Mouse (Mus musculus): ENCODE results near the gene Golga4. TPM values are rescaled to one million over a fixed set of nuclear protein-coding genes. Genes with fewer than 3 reads are reported as not detected.

Gene Golga4
- total RNA-seq, 2 experiments from 2014 or later, result 385 to 446 TPM

DNA sequence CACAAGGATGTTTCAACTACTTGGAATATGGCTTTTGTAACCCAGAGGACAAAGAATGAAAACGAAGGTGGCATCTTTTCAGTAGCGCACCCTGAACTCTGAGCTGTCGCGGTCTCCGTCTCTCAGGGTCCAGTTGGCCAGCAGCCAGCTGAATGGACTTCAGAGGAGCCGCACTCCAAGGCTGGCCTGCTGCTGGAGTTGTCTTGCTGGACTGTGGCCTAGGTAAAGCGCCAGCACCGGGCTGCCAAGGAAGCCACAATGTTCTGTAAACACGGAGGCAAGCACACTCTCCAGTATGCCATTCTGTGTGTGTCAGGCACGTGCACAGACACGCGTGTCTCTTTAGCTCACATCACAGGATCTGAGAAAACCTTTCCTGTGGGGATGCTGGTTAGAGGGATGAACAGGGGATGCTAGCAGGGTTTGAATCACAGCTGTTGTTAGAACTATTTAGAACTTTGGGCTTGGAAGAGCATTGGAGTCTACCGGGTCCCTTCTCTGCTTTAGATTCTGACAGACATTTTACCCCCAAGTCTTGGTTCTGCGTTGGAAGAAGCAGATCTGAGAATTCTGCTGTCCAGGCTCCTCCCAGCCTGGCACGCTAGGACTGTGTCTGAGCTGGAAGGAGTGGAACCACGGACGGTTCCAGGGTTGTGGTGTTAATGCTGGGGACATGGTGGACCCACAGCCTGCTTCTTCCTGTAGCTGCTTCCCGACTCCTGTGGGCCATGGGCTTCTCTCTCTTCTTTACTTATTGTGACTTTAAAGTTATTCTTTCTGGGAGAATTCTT lies 116.5 kb downstream of the Golga4 start:
- peak; percentile 34 for DNase-seq (ENCODE audit: low spot score)

DNA sequence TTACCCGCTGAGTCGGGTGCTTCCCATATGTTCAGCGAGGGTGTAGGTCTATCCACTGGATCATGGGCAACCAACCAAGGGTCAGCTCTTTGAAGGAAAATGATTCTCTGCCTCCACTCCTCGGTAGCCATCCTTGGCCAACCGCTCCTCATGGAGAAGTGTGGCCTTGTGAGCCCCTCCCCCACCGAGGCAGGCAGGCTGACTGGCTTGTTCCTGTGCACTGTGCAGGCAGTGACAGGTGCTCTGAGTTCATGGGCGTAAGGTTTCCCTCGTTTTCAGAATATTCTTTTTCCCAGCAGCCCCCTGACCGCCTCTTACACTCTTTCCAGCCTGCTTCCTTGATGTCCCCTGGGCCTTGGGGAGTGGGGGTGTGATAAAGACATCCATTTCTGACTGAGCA lies 117.4 kb downstream of the Golga4 start:
- DNase-seq (ENCODE audit: low spot score), result no peak

DNA sequence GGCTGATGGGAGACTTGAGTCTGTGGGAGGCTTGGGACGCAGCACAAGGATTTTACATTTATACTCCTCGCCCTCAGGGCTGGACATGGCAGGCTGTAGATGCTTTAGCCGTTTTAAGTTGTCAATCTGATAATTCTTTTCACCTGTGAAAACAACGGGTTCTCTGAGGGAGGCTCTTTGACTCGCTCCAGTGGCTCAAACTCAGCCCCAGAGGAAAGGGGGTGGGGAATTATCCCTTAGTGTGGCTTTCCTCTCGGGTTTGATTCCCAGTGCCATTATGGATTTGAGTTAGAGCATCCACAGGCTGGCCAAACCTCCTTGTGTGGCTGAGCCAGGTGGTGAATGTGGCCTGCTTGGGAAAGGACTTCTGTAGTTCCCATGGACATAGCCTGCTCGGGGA lies 118.1 kb downstream of the Golga4 start:
- no peak for DNase-seq (ENCODE audit: low spot score)

DNA sequence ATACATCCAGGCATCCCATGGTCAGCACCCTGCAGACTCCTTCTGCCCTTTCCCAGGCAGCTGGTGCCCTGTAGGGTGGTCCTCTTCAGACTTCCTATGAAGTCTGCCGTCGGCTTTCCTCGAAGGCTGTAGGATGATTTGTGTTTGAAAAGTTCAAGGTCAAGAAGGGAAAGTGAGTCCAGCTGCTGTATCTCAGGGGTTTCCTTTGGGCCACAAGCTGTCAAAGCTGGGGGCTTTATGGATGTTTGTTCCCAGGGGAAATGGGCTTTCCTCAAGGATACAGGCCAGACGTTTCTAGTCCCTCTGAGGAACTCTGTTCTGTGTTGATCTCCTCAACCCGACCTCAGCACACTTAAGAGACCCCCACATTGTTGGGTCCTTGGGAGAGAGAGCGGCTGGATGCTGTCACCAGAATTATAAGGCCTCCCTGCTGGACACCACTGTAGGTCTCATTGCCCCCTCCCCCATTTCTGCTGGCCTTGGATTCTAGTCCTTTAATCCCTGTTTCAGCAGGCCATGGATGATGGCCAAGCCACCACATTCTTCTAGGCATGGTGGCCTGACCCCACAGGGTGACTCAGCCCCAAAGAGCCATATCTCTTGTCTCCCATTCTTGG lies 123.8 kb downstream of the Golga4 start:
- no peak for DNase-seq (ENCODE audit: low spot score)

Other genes with a start within 250 kb of the Golga4 start
- not detected for gene Eomes, start 28.1 kb upstream of the Golga4 start, total RNA-seq (2021)
- gene Itga9, start 100.4 kb downstream of the Golga4 start, total RNA-seq (2021), result 1 to 10 TPM; 3.3 to 5.2 TPM